Mouse (Mus musculus): Measurements from ENCODE around the gene Lrrc40.

DNA sequence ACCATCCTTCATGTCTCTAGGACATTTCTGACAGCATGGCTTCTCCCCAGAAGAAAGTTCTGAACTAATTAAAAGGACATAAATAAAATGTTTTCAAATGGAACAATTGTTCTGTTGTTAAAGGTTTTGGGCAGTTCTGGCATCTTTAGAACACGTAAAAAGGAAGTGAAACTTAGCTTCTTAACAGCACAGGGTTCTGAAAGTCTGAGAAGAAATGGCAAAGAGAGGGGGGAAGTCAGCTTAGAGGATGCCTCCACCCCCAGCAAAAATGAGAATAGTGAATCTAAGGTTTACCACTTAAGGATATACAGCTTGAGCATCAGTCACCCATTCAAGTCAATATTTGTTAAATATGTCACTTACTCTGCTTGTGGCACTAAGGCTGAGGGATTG lies 40.9 kb downstream of the Lrrc40 start:
- TF ChIP-seq MAFK (IDR thresholded peaks at IDR 0.05; ENCODE audit: insufficient read depth, low read depth, low read length) (no peak), ZNF384 (IDR thresholded peaks at IDR 0.05; ENCODE audit: low read depth, low read length) (no peak), HCFC1 (IDR thresholded peaks at IDR 0.05; ENCODE audit: borderline replicate concordance, insufficient read depth, low read length) (no peak), ZC3H11A (IDR thresholded peaks at IDR 0.05; ENCODE audit: borderline replicate concordance, low read depth, low read length) (no peak), CHD2 (IDR thresholded peaks at IDR 0.05; ENCODE audit: low read depth, low read length) (no peak)
